Mouse (Mus musculus): ENCODE measurements around the gene Olfr314. TPM values are rescaled to one million over a fixed set of nuclear protein-coding genes. Genes with fewer than 3 reads are reported as not detected.
"Not testable (repeated sequence)": the region's sequence is repeated elsewhere in the genome, so short reads cannot be mapped to it uniquely, and the experiment has no call there.

The Olfr314 gene
- total RNA-seq (2014; rRNA removed) (not detected in 2 replicates), polyA plus RNA-seq (2015; fragmentation: Nextera tagmentation; extraction: Ambion mirVana) (not detected in 2 replicates)

GRCm38 (mm10) chr11:58782480-58783089, at the start of gene Olfr314:
Olfr314 (plus strand) TSS chr11:58782952.
- no peaks in the 10 kb centered on the region for H3K4me1 ChIP-seq (ENCODE audit: insufficient read depth, low read length)
- no peak within 1 kb of the TSS for H3K4me2 ChIP-seq (ENCODE audit: low read depth, low read length)
- H3K27me3 ChIP-seq (ENCODE audit: insufficient read depth, low read length): no peaks in the 10 kb centered on the region
- no peak for TF ChIP-seq CTCF (IDR thresholded peaks at IDR 0.05; ENCODE audit: low read depth)
- no peak within 1 kb of the TSS for H3K9ac ChIP-seq (replicated peaks; ENCODE audit: low read length)
- H3K9me3 ChIP-seq (ENCODE audit: low read length): no peaks in the 10 kb centered on the region
- no peaks in the 10 kb centered on the region for H3K36me3 ChIP-seq (ENCODE audit: insufficient read depth, low read length)
- DNase-seq (ENCODE audit: low spot score) (no peak), ATAC-seq (no peak)
- 84% methylated on average over 6 of the region's 6 CpGs for WGBS
- no peak within 1 kb of the TSS for H3K4me3 ChIP-seq (ENCODE audit: low read length)
- H3K27ac ChIP-seq: no peak within 1 kb of the TSS

GRCm38 (mm10) chr11:58733372-58733771, 49.4 kb upstream of the Olfr314 start:
- WGBS: 39% methylated on average over 3 of the region's 3 CpGs
- Histone ChIP-seq H3K9me3 (ENCODE audit: low read length) (no peaks in the 10 kb centered on the region), H3K36me3 (ENCODE audit: insufficient read depth, low read length) (no peaks in the 10 kb centered on the region), H3K9ac (replicated peaks; ENCODE audit: low read length) (no peak overlapping the region), H3K4me1 (ENCODE audit: insufficient read depth, low read length) (no peaks in the 10 kb centered on the region), H3K4me2 (ENCODE audit: low read depth, low read length) (no peak overlapping the region), H3K4me3 (ENCODE audit: low read length) (no peak overlapping the region), H3K27me3 (ENCODE audit: insufficient read depth, low read length) (no peaks in the 10 kb centered on the region), H3K27ac (no peak overlapping the region)
- peak; percentile 71; the same call in 1 of the 2 replicates for ATAC-seq
- DNase-seq (ENCODE audit: low spot score): peak; percentile 56
- no peak for TF ChIP-seq CTCF (IDR thresholded peaks at IDR 0.05; ENCODE audit: low read depth)

DNA sequence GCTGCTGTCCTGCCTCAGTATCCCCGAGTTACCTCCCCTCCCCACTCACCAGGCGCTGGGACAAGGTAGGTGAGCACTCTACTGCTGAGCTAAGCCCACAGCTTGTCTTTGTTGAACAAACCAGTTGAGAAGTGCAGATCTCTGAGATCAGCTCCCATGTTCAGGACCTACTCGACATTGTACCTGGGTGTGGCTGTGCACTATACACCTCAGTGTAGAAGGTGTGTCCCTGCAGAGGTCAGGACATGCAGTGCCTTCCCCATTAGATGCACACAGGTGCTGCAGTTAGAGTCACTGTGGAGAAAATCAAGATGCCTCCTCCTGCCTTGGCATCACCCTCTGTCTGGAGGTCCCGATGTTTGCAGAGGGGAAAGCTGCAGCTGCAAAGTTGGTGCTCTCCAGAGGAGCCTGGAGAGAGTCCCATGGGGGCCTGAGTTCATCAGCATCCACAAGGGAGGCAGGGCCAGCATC, 43.9 kb upstream of the Olfr314 start, which contains the start of gene Olfr317:
Gene Olfr317 (minus strand): TSS at position 421 of the 471 bp plus-strand sequence.
- WGBS: 80% methylated on average over 4 of the region's 4 CpGs

DNA sequence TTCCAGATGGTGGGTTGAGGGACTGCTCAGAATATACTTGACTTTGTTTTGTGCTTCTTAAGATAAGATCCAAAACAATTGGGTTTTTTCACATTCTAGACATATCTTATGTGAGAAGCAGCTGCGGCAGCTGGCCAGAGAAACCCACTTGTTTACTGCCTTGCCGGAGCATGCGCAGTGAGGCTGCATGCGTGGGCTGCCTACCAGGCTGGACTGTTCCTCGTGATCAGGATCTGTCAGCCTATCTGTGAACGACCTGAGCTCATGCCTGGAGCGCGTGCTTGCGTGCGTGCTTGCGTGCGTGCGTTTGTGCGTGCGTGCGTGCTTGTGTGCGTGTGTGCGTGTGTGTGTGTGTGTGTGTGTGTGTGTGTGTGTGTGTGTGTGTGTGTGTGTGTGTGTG, 31.7 kb upstream of the Olfr314 start:
- not testable (repeated sequence) for ATAC-seq; H3K4me2 ChIP-seq (ENCODE audit: low read depth, low read length); DNase-seq (ENCODE audit: low spot score); H3K27me3 ChIP-seq (ENCODE audit: insufficient read depth, low read length); H3K4me3 ChIP-seq (ENCODE audit: low read length); H3K27ac ChIP-seq; H3K36me3 ChIP-seq (ENCODE audit: insufficient read depth, low read length); H3K9me3 ChIP-seq (ENCODE audit: low read length); H3K4me1 ChIP-seq (ENCODE audit: insufficient read depth, low read length); H3K9ac ChIP-seq (replicated peaks; ENCODE audit: low read length)
- 89% methylated on average over 18 of the region's 18 CpGs for WGBS

More for the DNA sequence above, 43.9 kb upstream of the Olfr314 start, which contains the start of gene Olfr317:
- Histone ChIP-seq H3K27me3 (ENCODE audit: insufficient read depth, low read length) (no peaks in the 10 kb centered on the region), H3K4me2 (ENCODE audit: low read depth, low read length) (no peak within 1 kb of the TSS), H3K27ac (no peak within 1 kb of the TSS), H3K36me3 (ENCODE audit: insufficient read depth, low read length) (no peaks in the 10 kb centered on the region), H3K4me3 (ENCODE audit: low read length) (no peak within 1 kb of the TSS), H3K4me1 (ENCODE audit: insufficient read depth, low read length) (no peaks in the 10 kb centered on the region), H3K9ac (replicated peaks; ENCODE audit: low read length) (no peak within 1 kb of the TSS), H3K9me3 (ENCODE audit: low read length) (no peaks in the 10 kb centered on the region)
- TF ChIP-seq CTCF (IDR thresholded peaks at IDR 0.05; ENCODE audit: low read depth): no peak
- no peak for DNase-seq (ENCODE audit: low spot score)
- no peak for ATAC-seq

- Histone ChIP-seq H3K4me1 (ENCODE audit: insufficient read depth, low read length) (no peaks in the 10 kb centered on the region), H3K27ac (no peak within 1 kb of the TSS), H3K9ac (replicated peaks; ENCODE audit: low read length) (no peak within 1 kb of the TSS), H3K4me2 (ENCODE audit: low read depth, low read length) (no peak within 1 kb of the TSS), H3K36me3 (ENCODE audit: insufficient read depth, low read length) (no peaks in the 10 kb centered on the region), H3K27me3 (ENCODE audit: insufficient read depth, low read length) (no peaks in the 10 kb centered on the region), H3K4me3 (ENCODE audit: low read length) (no peak within 1 kb of the TSS), H3K9me3 (ENCODE audit: low read length) (no peaks in the 10 kb centered on the region)
- no peak for TF ChIP-seq CTCF (IDR thresholded peaks at IDR 0.05; ENCODE audit: low read depth)
- 88% methylated on average over 2 of the region's 2 CpGs for WGBS
- DNase-seq (ENCODE audit: low spot score) (no peak), ATAC-seq (no peak)
Measured at GRCm38 (mm10) chr11:58752434-58752833, 30.3 kb upstream of the Olfr314 start, which contains the start of gene Olfr316. Olfr316 (plus strand) TSS chr11:58752734.

DNA sequence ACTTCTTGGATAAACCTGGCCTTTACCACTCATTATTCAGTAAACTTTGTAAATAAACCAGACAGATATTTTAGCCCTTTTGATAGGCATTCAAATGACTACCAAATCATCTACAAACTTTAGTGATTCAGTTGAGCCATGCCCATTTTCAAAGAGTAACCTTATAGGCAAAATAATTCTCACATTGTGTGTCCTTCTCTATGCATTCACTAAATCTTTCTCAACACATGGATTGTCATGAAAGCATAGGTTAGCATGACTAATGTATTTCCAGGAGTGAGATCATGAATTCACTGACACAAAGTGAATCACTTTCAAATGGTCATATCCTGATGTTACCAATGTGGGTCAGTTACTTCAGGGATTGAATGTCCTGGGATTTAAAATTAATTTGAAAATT, 9.9 kb upstream of the Olfr314 start, which contains the start of gene Olfr315:
Gene Olfr315 (plus strand): TSS at position 301 of the 400 bp plus-strand sequence.
- H3K9ac ChIP-seq (replicated peaks; ENCODE audit: low read length): no peak within 1 kb of the TSS
- no peaks in the 10 kb centered on the region for H3K9me3 ChIP-seq (ENCODE audit: low read length)
- no peak within 1 kb of the TSS for H3K4me3 ChIP-seq (ENCODE audit: low read length)
- H3K27ac ChIP-seq: no peak within 1 kb of the TSS
- no peak for ATAC-seq
- no peak for DNase-seq (ENCODE audit: low spot score)
- H3K36me3 ChIP-seq (ENCODE audit: insufficient read depth, low read length): no peaks in the 10 kb centered on the region
- TF ChIP-seq CTCF (IDR thresholded peaks at IDR 0.05; ENCODE audit: low read depth): no peak
- no peaks in the 10 kb centered on the region for H3K4me1 ChIP-seq (ENCODE audit: insufficient read depth, low read length)
- H3K4me2 ChIP-seq (ENCODE audit: low read depth, low read length): no peak within 1 kb of the TSS
- H3K27me3 ChIP-seq (ENCODE audit: insufficient read depth, low read length): no peaks in the 10 kb centered on the region

- TF ChIP-seq CTCF (IDR thresholded peaks at IDR 0.05; ENCODE audit: low read depth): no peak
- Histone ChIP-seq H3K36me3 (ENCODE audit: insufficient read depth, low read length) (no peaks in the 10 kb centered on the region), H3K9ac (replicated peaks; ENCODE audit: low read length) (no peak overlapping the region), H3K9me3 (ENCODE audit: low read length) (no peaks in the 10 kb centered on the region), H3K4me3 (ENCODE audit: low read length) (no peak overlapping the region), H3K4me2 (ENCODE audit: low read depth, low read length) (no peak overlapping the region), H3K27me3 (ENCODE audit: insufficient read depth, low read length) (no peaks in the 10 kb centered on the region), H3K27ac (no peak overlapping the region), H3K4me1 (ENCODE audit: insufficient read depth, low read length) (no peaks in the 10 kb centered on the region)
- DNase-seq (ENCODE audit: low spot score): no peak
- no peak for ATAC-seq
- 86% methylated on average over 2 of the region's 2 CpGs for WGBS
Measured at GRCm38 (mm10) chr11:58784182-58784581, 1.4 kb downstream of the Olfr314 start.
